Mouse (Mus musculus) B cell, adult 67 days (primary cell): ENCODE results near the gene Foxl2. TPM values are rescaled to one million over a fixed set of nuclear protein-coding genes. Genes with fewer than 3 reads are reported as not detected.

Source experiments
- total RNA-seq, 2 experiments: library from RNA; stranded (reverse); gene quantifications; 4 replicates each; pipeline ENCODE4 v1.2.4; 2023

Foxl2 gene
- total RNA-seq = not detected

GRCm38 (mm10) chr9:98955103-98955715 is at the start of gene Foxl2:
Gene Foxl2 (plus strand): TSS chr9:98955288.

GRCm38 (mm10) chr9:98985800-98986475 is 30.9 kb downstream of the Foxl2 start, which contains the start of gene Faim:
Gene Faim (plus strand): TSS chr9:98986373.

Other genes with a start within 250 kb of the Foxl2 start
- gene Prr23a1, start 112.8 kb upstream of the Foxl2 start, total RNA-seq = not detected
- gene Prr23a2, start 98.8 kb upstream of the Foxl2 start, total RNA-seq = not detected
- gene Prr23a3, start 90.5 kb upstream of the Foxl2 start, total RNA-seq = not detected
- gene 7420426K07Rik, start 52.2 kb upstream of the Foxl2 start, total RNA-seq = not detected
- 10 to 100 TPM; 35.4 to 36.9 TPM for gene Faim, start 31.1 kb downstream of the Foxl2 start, total RNA-seq
- gene Gm1123, start 80.4 kb downstream of the Foxl2 start, total RNA-seq = not detected
- gene Pik3cb, start 185.3 kb downstream of the Foxl2 start, total RNA-seq = 1 to 10 TPM in 1 of 2 experiments, under 1 TPM in 1; 0.74 to 1.6 TPM